Mouse (Mus musculus): ENCODE measurements around the gene Vmn2r110. TPM values are rescaled to one million over a fixed set of nuclear protein-coding genes. Genes with fewer than 3 reads are reported as not detected.

Gene Vmn2r110
- polyA plus RNA-seq (2012; ENCODE audit: low replicate concordance) = not detected in 2 replicates

GRCm38 (mm10) chr17:20596323-20596722 lies at the start of gene Vmn2r110:
Gene Vmn2r110, minus strand, starts transcription at chr17:20596423.

GRCm38 (mm10) chr17:20624777-20625176 lies 28.6 kb upstream of the Vmn2r110 start, which contains the start of gene Fpr-rs3:
Gene Fpr-rs3, minus strand, starts transcription at chr17:20624877.

GRCm38 (mm10) chr17:20564656-20565055 lies 31.6 kb downstream of the Vmn2r110 start, which contains the start of gene Vmn2r109:
Gene Vmn2r109, minus strand, starts transcription at chr17:20564756.

Other genes starting within 250 kb of the Vmn2r110 start
- gene Vmn1r224, start 182.3 kb downstream of the Vmn2r110 start, polyA plus RNA-seq (2012; ENCODE audit: low replicate concordance) = not detected in 2 replicates
- gene Vmn2r108, start 115.1 kb downstream of the Vmn2r110 start, polyA plus RNA-seq (2012; ENCODE audit: low replicate concordance) = not detected in 2 replicates
- not detected in 2 replicates for gene Vmn1r225, start 98.3 kb downstream of the Vmn2r110 start, polyA plus RNA-seq (2012; ENCODE audit: low replicate concordance)
- gene Vmn2r109, start 31.7 kb downstream of the Vmn2r110 start, polyA plus RNA-seq (2012; ENCODE audit: low replicate concordance) = not detected in 2 replicates
- gene Fpr-rs3, start 28.5 kb upstream of the Vmn2r110 start, polyA plus RNA-seq (2012; ENCODE audit: low replicate concordance) = not detected in 2 replicates
- gene Vmn1r226, start 86.4 kb upstream of the Vmn2r110 start, polyA plus RNA-seq (2012; ENCODE audit: low replicate concordance) = not detected in 2 replicates
- gene Vmn1r227, start 133.4 kb upstream of the Vmn2r110 start, polyA plus RNA-seq (2012; ENCODE audit: low replicate concordance) = not detected in 2 replicates
- gene Vmn1r228, start 189.7 kb upstream of the Vmn2r110 start, polyA plus RNA-seq (2012; ENCODE audit: low replicate concordance) = not detected in 2 replicates
- not detected in 2 replicates for gene Vmn1r229, start 215.1 kb upstream of the Vmn2r110 start, polyA plus RNA-seq (2012; ENCODE audit: low replicate concordance)
- not detected in 2 replicates for gene Vmn1r230, start 244.0 kb upstream of the Vmn2r110 start, polyA plus RNA-seq (2012; ENCODE audit: low replicate concordance)

Data from leukemia stem cell, adult 10-12 weeks (primary cell).